8 mouse cellular contexts compared by ENCODE assay signal in genomic region chr15:11801863-11802722, GRCm38 (mm10).
DNase-seq lines count a peak whose midpoint lies in the region; ATAC-seq and TF ChIP-seq lines count a peak whose summit lies in the region.

No protein-coding gene starts in this region.

- H3K27me3 ChIP-seq in liver, adult 2 months (ENCODE audit: control insufficient read depth, insufficient read depth, low read length): no peaks in the 10 kb centered on the region
- no peaks in the 10 kb centered on the region for H3K27me3 ChIP-seq in embryonic facial prominence, embryonic 10.5 days (replicated peaks; ENCODE audit: low read depth, poor library complexity, severe bottlenecking)
- H3K27me3 ChIP-seq in neural tube, embryonic 15.5 days (replicated peaks): no peaks in the 10 kb centered on the region

- H3K79me2 ChIP-seq in liver, adult 2 months (ENCODE audit: control insufficient read depth, insufficient read depth, low read length): no peaks in the 10 kb centered on the region

- no peaks in the 10 kb centered on the region for H3K36me3 ChIP-seq in liver, adult 2 months (ENCODE audit: control insufficient read depth, insufficient read depth, low read length)
- H3K36me3 ChIP-seq in embryonic facial prominence, embryonic 10.5 days (replicated peaks): no peaks in the 10 kb centered on the region
- no peaks in the 10 kb centered on the region for H3K36me3 ChIP-seq in neural tube, embryonic 15.5 days

- no peak for TF ChIP-seq POLR2A in liver, adult 2 months (IDR thresholded peaks at IDR 0.05; ENCODE audit: extremely low read depth, insufficient read depth, low read length)

- no peak for TF ChIP-seq CTCF in liver, adult 2 months (IDR thresholded peaks at IDR 0.05; ENCODE audit: low read depth, low read length)

- no peak for ATAC-seq in neural tube, embryonic 15.5 days (ENCODE audit: low FRiP score)

- no peak for DNase-seq in liver, adult 2 months (ENCODE audit: extremely low read depth, low read depth, low spot score)
- no peak for DNase-seq in liver
- DNase-seq in embryonic facial prominence, embryonic 10.5 days (ENCODE audit: low spot score): no peak
- peak; percentile 10 to 13 for DNase-seq in heart, postnatal 10 days
- DNase-seq in left cerebral cortex, adult 11 months (ENCODE audit: low spot score): peak; percentile 8
- no peak for DNase-seq in thymus, postnatal 36 days
- no peak for DNase-seq in embryo, embryonic 10 days (ENCODE audit: low spot score)

- WGBS in liver, adult 2 months: 58% methylated on average over 13 of the region's 13 CpGs
- WGBS in embryonic facial prominence, embryonic 10.5 days: 53% methylated on average over 13 of the region's 13 CpGs
- 56% methylated on average over 13 of the region's 13 CpGs for WGBS in neural tube, embryonic 15.5 days

- intact Hi-C loops in heart, postnatal 10 days (cut with DNase I): no loop called here

- H3K4me2 ChIP-seq in neural tube, embryonic 15.5 days: 0 out of 2 replicates have a peak overlapping the region, but pooled peaks have one; percentile 4

- no peaks in the 10 kb centered on the region for H3K9me3 ChIP-seq in embryonic facial prominence, embryonic 10.5 days
- H3K9me3 ChIP-seq in neural tube, embryonic 15.5 days (replicated peaks): no peaks in the 10 kb centered on the region

- peaks cover 2% of the 10 kb centered on the region; the same call in 1 of the 2 replicates for H3K4me1 ChIP-seq in liver, adult 2 months (ENCODE audit: control insufficient read depth, insufficient read depth, low read length)
- H3K4me1 ChIP-seq in embryonic facial prominence, embryonic 10.5 days: peaks cover 15% of the 10 kb centered on the region
- H3K4me1 ChIP-seq in neural tube, embryonic 15.5 days: peaks cover 27% of the 10 kb centered on the region

- H3K9ac ChIP-seq in liver, adult 2 months (ENCODE audit: low read depth, low read length): no peak overlapping the region
- H3K9ac ChIP-seq in neural tube, embryonic 15.5 days (replicated peaks): no peak overlapping the region

- 0 out of 2 replicates have a peak overlapping the region, but pooled peaks have one; percentile 24 for H3K27ac ChIP-seq in liver, adult 2 months (replicated peaks; ENCODE audit: insufficient read depth, low read depth, low read length)
- 0 out of 2 replicates have a peak overlapping the region, but pooled peaks have one; percentile 32 for H3K27ac ChIP-seq in embryonic facial prominence, embryonic 10.5 days (replicated peaks)
- no peak overlapping the region for H3K27ac ChIP-seq in neural tube, embryonic 15.5 days (replicated peaks)

- no peak overlapping the region for H3K4me3 ChIP-seq in liver, adult 2 months (ENCODE audit: insufficient read depth, low read depth, low read length)
- no peak overlapping the region for H3K4me3 ChIP-seq in embryonic facial prominence, embryonic 10.5 days
- H3K4me3 ChIP-seq in neural tube, embryonic 15.5 days (replicated peaks): no peak overlapping the region

Comparison
In these comparisons a context has a peak if more than half of its experiments do, and no peak if none do; other contexts are left out.
1. DNase-seq: peak in heart, postnatal 10 days (2 of 2) and left cerebral cortex, adult 11 months (single experiment); none in liver, adult 2 months (single experiment), liver (single experiment), embryonic facial prominence, embryonic 10.5 days (single experiment), thymus, postnatal 36 days (0 of 2) and embryo, embryonic 10 days (single experiment).